Mouse (Mus musculus): ENCODE results near the gene Gm20547. TPM values are rescaled to one million over a fixed set of nuclear protein-coding genes. Genes with fewer than 3 reads are reported as not detected.
A peak's percentile ranks its signal among the peaks of the same experiment; 100 is the strongest.

The Gm20547 gene
- polyA plus RNA-seq, 1 experiment = 0.03 TPM

DNA sequence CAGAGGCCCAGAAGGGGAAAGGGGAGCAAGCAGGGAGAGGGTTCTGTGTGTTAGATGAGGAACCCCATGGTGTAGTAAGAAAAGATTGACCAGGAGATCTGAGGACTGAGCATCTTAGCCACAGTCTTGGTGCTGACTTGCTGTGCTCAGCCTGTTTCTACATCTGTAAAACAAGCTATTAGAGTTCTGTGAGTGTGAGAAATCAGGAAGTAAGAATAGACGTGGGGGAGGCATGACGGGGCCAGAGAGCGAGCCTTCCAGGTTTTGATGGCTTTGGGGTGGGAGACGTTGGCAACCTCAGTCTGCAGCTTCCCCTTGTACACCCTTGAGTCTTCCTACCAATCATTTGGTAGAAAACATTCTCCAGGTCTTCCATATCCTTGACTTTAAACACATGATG lies 23.2 kb downstream of the Gm20547 start:
- no peaks in the 10 kb centered on the region; the same call in 1 of the 2 replicates for H3K36me3 ChIP-seq (ENCODE audit: control insufficient read depth, insufficient read depth, low read length)
- WGBS = 11% methylated on average over 4 of the region's 4 CpGs
- TF ChIP-seq CTCF (IDR thresholded peaks at IDR 0.05; ENCODE audit: borderline replicate concordance, control insufficient read depth, extremely low read depth, insufficient read depth, low read length, poor library complexity) = no peak
- no peak for TF ChIP-seq POLR2A (IDR thresholded peaks at IDR 0.05; ENCODE audit: control insufficient read depth, extremely low read depth, insufficient read depth, low read length, poor library complexity)

DNA sequence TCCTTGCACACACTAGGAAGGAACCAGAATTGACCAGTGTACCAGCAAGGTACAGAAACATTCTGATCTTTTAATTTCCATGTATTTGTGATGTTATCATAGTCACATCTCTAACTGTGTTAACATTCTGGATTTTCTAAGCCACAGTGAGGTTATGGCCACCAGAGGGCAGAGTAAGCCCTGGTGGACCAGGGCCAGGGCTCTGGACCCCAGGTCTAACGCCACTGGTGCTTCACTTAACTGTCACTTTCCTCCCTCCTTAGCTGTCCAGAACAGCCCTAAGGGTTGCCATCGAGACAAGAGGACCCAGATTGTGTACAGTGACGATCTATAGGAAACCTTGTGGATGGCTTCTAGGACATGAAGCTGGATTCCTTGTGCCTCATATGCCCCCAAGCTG lies 26.0 kb downstream of the Gm20547 start:
- 56% methylated on average over 3 of the region's 3 CpGs for WGBS
- H3K27me3 ChIP-seq (ENCODE audit: control insufficient read depth, insufficient read depth, low read length) = no peaks in the 10 kb centered on the region
- peak; percentile 90 for TF ChIP-seq CTCF (IDR thresholded peaks at IDR 0.05; ENCODE audit: borderline replicate concordance, control insufficient read depth, extremely low read depth, insufficient read depth, low read length, poor library complexity)
- TF ChIP-seq POLR2A (IDR thresholded peaks at IDR 0.05; ENCODE audit: control insufficient read depth, extremely low read depth, insufficient read depth, low read length, poor library complexity) = no peak
- H3K36me3 ChIP-seq (ENCODE audit: control insufficient read depth, insufficient read depth, low read length) = no peaks in the 10 kb centered on the region; the same call in 1 of the 2 replicates
- H3K27ac ChIP-seq (ENCODE audit: control insufficient read depth, insufficient read depth, low read length) = no peak overlapping the region
- DNase-seq = peak; percentile 36
- H3K4me3 ChIP-seq (ENCODE audit: control insufficient read depth, insufficient read depth, low read length) = no peak overlapping the region
- peaks cover 3% of the 10 kb centered on the region for H3K4me1 ChIP-seq (replicated peaks; ENCODE audit: control insufficient read depth, insufficient read depth, low read length)

More for the DNA sequence above, 23.2 kb downstream of the Gm20547 start:
- no peak for DNase-seq
- Histone ChIP-seq H3K4me1 (replicated peaks; ENCODE audit: control insufficient read depth, insufficient read depth, low read length) (no peaks in the 10 kb centered on the region), H3K4me3 (ENCODE audit: control insufficient read depth, insufficient read depth, low read length) (no peak overlapping the region), H3K27ac (ENCODE audit: control insufficient read depth, insufficient read depth, low read length) (no peak overlapping the region), H3K27me3 (ENCODE audit: control insufficient read depth, insufficient read depth, low read length) (no peaks in the 10 kb centered on the region)

DNA sequence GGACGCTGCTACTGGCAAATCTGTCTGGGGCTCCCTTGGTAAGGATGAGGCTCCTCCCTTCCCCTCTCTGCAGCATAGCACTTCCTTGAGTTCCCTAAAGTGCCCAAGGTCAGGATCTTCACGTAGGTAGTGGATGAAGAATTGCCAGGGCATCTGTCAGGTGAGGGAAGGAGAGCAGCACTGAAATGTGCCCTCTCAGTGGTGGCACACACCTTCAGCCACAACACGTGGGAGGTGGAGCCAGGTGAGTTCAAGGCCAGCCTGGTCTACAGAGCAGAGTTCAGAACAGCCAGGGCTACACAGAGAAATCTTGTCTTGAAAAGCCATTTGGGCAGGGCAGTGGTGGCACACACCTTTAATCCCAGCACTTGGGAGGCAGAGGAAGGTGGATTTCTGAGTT lies 27.1 kb downstream of the Gm20547 start:
- WGBS = 96% methylated on average over 3 of the region's 3 CpGs
- no peaks in the 10 kb centered on the region; the same call in 1 of the 2 replicates for H3K36me3 ChIP-seq (ENCODE audit: control insufficient read depth, insufficient read depth, low read length)
- H3K27me3 ChIP-seq (ENCODE audit: control insufficient read depth, insufficient read depth, low read length) = no peaks in the 10 kb centered on the region
- peaks cover 7% of the 10 kb centered on the region for H3K4me1 ChIP-seq (replicated peaks; ENCODE audit: control insufficient read depth, insufficient read depth, low read length)
- DNase-seq = no peak
- no peak overlapping the region for H3K4me3 ChIP-seq (ENCODE audit: control insufficient read depth, insufficient read depth, low read length)
- no peak overlapping the region for H3K27ac ChIP-seq (ENCODE audit: control insufficient read depth, insufficient read depth, low read length)
- TF ChIP-seq POLR2A (IDR thresholded peaks at IDR 0.05; ENCODE audit: control insufficient read depth, extremely low read depth, insufficient read depth, low read length, poor library complexity) = no peak
- no peak for TF ChIP-seq CTCF (IDR thresholded peaks at IDR 0.05; ENCODE audit: borderline replicate concordance, control insufficient read depth, extremely low read depth, insufficient read depth, low read length, poor library complexity)

DNA sequence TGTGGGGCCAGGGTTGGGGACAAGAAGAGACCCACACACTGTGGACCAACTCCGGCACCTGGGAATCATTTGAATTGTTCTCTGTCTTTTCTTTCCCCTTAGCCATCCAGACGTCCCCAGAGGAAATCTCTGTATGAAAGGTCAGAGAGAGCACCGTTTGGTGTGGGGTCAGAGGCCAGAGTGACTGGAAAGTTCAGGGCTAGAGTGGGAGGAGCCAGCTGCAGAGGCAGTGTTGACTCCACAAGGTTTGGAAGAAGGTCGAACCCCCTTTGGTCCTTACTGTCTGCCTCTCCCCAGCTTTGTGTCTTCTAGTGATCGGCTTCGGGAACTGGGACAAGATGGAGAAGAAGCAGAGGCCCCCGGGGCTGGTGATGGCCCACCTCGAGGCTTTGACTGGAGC lies 28.3 kb downstream of the Gm20547 start:
- no peak overlapping the region for H3K27ac ChIP-seq (ENCODE audit: control insufficient read depth, insufficient read depth, low read length)
- WGBS = 93% methylated on average over 8 of the region's 8 CpGs
- H3K4me1 ChIP-seq (replicated peaks; ENCODE audit: control insufficient read depth, insufficient read depth, low read length) = peaks cover 11% of the 10 kb centered on the region
- no peak for TF ChIP-seq CTCF (IDR thresholded peaks at IDR 0.05; ENCODE audit: borderline replicate concordance, control insufficient read depth, extremely low read depth, insufficient read depth, low read length, poor library complexity)
- no peak for TF ChIP-seq POLR2A (IDR thresholded peaks at IDR 0.05; ENCODE audit: control insufficient read depth, extremely low read depth, insufficient read depth, low read length, poor library complexity)
- H3K4me3 ChIP-seq (ENCODE audit: control insufficient read depth, insufficient read depth, low read length) = no peak overlapping the region
- no peaks in the 10 kb centered on the region; the same call in 1 of the 2 replicates for H3K36me3 ChIP-seq (ENCODE audit: control insufficient read depth, insufficient read depth, low read length)
- no peak for DNase-seq
- H3K27me3 ChIP-seq (ENCODE audit: control insufficient read depth, insufficient read depth, low read length) = no peaks in the 10 kb centered on the region

DNA sequence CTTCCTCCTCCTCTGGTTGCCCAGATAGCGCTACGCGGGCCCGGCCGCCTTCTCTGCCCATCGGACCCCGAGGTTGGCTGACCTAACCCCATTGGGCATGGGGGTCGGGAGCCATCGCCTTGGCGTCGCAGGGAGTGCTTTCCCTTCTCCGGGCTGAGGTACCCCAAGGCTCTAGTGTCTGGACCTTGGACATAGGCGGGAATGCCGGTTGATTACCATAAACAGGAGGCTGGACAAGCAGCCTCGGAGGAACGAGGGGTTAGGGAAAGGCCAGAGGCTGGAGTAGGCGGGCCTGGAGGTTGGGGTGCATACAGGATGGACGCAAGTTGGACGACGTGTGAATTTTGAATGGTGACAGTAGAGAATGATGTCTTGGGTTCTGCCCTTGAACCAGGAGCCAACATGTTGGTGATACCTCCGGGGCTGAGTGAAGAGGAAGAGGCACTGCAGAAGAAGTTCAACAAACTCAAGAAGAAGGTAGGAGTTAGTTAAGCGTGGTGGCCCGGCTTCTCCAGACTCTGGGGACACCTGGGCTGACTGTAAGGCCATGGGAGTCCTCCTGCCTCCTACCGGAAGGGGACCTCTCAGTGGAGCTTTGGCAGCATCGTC lies 31.2 kb downstream of the Gm20547 start:
- H3K27me3 ChIP-seq (ENCODE audit: control insufficient read depth, insufficient read depth, low read length) = no peaks in the 10 kb centered on the region
- peak; percentile 12 for DNase-seq
- no peak overlapping the region for H3K27ac ChIP-seq (ENCODE audit: control insufficient read depth, insufficient read depth, low read length)
- H3K4me3 ChIP-seq (ENCODE audit: control insufficient read depth, insufficient read depth, low read length) = peak overlapping the region; percentile 60
- TF ChIP-seq POLR2A (IDR thresholded peaks at IDR 0.05; ENCODE audit: control insufficient read depth, extremely low read depth, insufficient read depth, low read length, poor library complexity) (0 out of 2 replicates have a peak, but pooled peaks have one; percentile 2), CTCF (IDR thresholded peaks at IDR 0.05; ENCODE audit: borderline replicate concordance, control insufficient read depth, extremely low read depth, insufficient read depth, low read length, poor library complexity) (peak; percentile 26; the same call in 1 of the 2 replicates)
- H3K4me1 ChIP-seq (replicated peaks; ENCODE audit: control insufficient read depth, insufficient read depth, low read length) = peaks cover 11% of the 10 kb centered on the region
- H3K36me3 ChIP-seq (ENCODE audit: control insufficient read depth, insufficient read depth, low read length) = no peaks in the 10 kb centered on the region; the same call in none of the 2 replicates
- WGBS = 2% methylated on average over 25 of the region's 25 CpGs

DNA sequence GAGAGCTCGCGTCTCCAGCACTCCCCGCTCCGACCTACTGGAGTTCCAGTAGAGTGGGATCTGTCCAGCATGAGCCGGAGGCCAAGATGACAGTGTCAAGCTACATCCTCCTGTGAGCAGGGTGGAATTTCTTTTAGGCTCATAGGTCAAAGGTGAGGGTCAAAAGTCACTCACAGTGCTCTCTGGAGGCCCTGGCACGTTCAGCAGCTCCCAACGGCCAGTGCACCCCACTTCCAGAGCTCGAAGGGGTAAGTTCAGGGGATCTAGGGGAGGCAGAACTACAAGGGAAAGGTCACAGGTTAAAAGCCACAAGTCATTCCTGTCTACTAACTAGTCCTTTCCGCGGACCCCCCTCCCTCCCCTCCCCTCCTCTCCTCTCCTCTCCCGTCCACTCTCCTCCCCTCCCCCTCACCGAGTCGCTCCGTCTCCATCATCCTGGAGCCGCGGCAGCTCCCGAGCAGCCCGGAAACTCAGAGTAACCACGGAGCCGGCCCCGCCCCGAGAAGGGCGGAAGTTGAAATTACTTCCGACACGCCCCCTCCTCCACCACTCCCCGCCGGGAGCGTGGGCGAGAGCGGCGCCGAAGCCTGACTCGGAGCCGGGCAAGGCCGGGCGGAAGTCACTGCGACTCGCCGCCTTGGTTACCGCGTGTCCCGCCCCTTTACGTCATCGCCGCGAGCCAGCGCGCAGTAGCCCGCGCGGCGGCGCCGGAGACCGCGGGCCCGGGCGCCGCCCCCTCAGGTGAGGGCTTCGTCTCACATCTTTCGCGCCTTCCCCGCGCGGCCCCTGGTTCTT lies 31.9 kb downstream of the Gm20547 start, which contains the start of the genes Skiv2l and Nelfe:
Skiv2l (minus strand) TSS at position 489 of the 795 bp plus-strand sequence.
Nelfe (plus strand) TSS at position 670 of the 795 bp plus-strand sequence.
- no peak within 1 kb of the TSS for H3K27ac ChIP-seq (ENCODE audit: control insufficient read depth, insufficient read depth, low read length)
- DNase-seq = peak; percentile 98
- H3K4me3 ChIP-seq (ENCODE audit: control insufficient read depth, insufficient read depth, low read length) = peak within 1 kb of the TSS; percentile 60
- peaks cover 11% of the 10 kb centered on the region for H3K4me1 ChIP-seq (replicated peaks; ENCODE audit: control insufficient read depth, insufficient read depth, low read length)
- no peaks in the 10 kb centered on the region for H3K27me3 ChIP-seq (ENCODE audit: control insufficient read depth, insufficient read depth, low read length)
- TF ChIP-seq CTCF (IDR thresholded peaks at IDR 0.05; ENCODE audit: borderline replicate concordance, control insufficient read depth, extremely low read depth, insufficient read depth, low read length, poor library complexity) (peak; percentile 69; the same call in 1 of the 2 replicates), POLR2A (IDR thresholded peaks at IDR 0.05; ENCODE audit: control insufficient read depth, extremely low read depth, insufficient read depth, low read length, poor library complexity) (0 out of 2 replicates have a peak, but pooled peaks have one; percentile 52)
- 2% methylated on average over 65 of the region's 65 CpGs for WGBS
- H3K36me3 ChIP-seq (ENCODE audit: control insufficient read depth, insufficient read depth, low read length) = peaks cover 2% of the 10 kb centered on the region
